Mouse (Mus musculus) kidney, adult 2 months (tissue): ENCODE measurements at regions not wholly inside any gene's neighbourhood (a gene's known extent, or its start where the extent isn't known, plus 50 kb on each side); places are given as distances from the start of the nearest gene placed in this dataset.

Source experiments
- CTCF ChIP-seq: fragments of 200-500 bp; conservative IDR thresholded peaks from 2 replicates; pipeline ENCODE4 v1.5.1; 2011; ENCODE audit warnings: low read depth, mild to moderate bottlenecking, control low read depth, low read length, moderate library complexity, mixed read lengths; ENCODE audit not compliant: insufficient read depth, insufficient read length
- POLR2A ChIP-seq: fragments of 200-500 bp; IDR thresholded peaks from one replicate; pipeline ENCODE4 v1.6.1; 2011; ENCODE audit warnings: low read depth, low read length, control low read depth

DNA sequence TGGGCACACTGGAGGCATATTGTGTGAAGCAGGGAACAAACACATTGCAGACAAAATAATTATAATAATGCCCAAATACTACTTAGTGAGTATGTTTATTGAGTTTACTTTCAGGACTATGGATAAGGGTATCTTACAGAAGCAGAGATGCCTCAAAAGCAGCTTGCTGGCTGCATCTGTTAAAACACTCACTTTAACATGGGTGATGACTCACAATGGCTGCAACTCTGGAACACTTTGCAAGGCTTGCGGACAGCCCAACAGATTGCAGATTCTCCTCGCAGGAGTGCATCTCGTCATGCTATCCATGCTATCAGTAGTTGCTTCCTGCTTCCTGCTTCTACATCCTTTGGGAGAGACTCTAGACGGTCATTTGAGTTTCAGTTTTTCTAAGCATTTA is 373.2 kb upstream of the Arpp21 start:
- no peak for TF ChIP-seq POLR2A
- TF ChIP-seq CTCF = no peak
